Mouse (Mus musculus): ENCODE results near the gene Cdc42ep1. TPM values are rescaled to one million over a fixed set of nuclear protein-coding genes. Genes with fewer than 3 reads are reported as not detected.

Cdc42ep1 gene
- 0.77 TPM in 1 of 2 replicates, not detected in the other for total RNA-seq (2014; fragmentation: Nextera tagmentation)
- not detected in 2 replicates for total RNA-seq (2017)

- no peak for ATAC-seq (replicated peaks; ENCODE audit: low FRiP score, low TSS enrichment, poor library complexity, severe bottlenecking)
These were observed at the start of gene Cdc42ep1 for GRCm38 (mm10) chr15:78842371-78843163. Gene Cdc42ep1 (plus strand): TSS chr15:78842624.

- no peak for ATAC-seq (replicated peaks; ENCODE audit: low FRiP score, low TSS enrichment, poor library complexity, severe bottlenecking)
These were observed 46.0 kb upstream of the Cdc42ep1 start for GRCm38 (mm10) chr15:78796196-78797059.

DNA sequence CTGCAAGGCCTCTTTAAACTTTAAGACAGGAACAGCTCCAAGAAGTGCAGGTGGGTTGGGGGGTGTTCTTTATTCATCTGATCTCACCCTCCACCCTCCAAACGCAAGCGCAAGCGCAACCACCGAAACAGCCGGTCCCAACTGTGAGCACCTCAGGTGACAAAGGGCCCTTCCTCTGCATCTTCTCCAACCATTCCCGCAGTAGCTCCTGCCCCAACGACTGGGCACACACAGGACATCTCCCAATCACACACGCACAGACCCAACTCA, 45.4 kb upstream of the Cdc42ep1 start:
- no peak for ATAC-seq (replicated peaks; ENCODE audit: low FRiP score, low TSS enrichment, poor library complexity, severe bottlenecking)

DNA sequence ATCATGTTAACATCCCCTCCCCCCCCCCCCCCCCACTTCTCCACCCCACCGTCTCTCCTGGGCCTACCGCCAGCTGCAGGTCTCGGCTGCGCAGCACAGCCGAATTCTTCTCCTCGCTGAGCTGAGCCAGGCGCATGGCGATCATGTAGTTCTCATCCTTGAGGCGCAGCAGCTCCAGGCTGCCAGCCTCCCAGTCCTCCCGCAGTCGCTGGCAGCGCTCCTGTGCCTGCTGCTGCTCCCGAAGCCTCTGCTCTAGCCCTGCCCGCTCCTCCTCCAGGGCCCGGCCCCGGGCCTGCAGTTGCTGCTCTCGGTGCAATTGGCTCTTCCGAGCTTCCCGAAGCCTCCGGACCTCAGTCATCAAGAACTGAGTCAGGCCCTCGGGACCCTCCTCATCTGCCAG, 43.4 kb upstream of the Cdc42ep1 start:
- ATAC-seq (replicated peaks; ENCODE audit: low FRiP score, low TSS enrichment, poor library complexity, severe bottlenecking): no peak

DNA sequence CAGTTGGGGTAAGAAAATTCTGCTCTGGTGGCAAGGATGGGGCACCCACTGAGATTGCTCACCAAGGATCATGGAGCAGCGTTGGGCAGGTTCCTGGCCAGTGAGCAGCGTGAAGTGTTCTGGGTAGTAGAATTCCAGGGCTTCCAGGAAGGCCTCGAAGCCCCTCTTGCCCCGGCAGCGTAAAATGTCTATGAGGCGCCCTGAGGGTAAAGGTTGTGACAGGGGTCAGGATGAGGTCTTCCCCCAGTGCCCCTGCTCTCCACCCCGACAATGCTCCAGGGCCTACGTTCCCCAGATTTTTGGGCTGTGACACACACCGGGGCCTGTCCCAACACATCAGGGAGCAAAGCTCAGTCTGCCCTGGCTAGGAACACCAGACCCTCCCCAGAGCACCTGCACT, 40.9 kb upstream of the Cdc42ep1 start:
- no peak for ATAC-seq (replicated peaks; ENCODE audit: low FRiP score, low TSS enrichment, poor library complexity, severe bottlenecking)

DNA sequence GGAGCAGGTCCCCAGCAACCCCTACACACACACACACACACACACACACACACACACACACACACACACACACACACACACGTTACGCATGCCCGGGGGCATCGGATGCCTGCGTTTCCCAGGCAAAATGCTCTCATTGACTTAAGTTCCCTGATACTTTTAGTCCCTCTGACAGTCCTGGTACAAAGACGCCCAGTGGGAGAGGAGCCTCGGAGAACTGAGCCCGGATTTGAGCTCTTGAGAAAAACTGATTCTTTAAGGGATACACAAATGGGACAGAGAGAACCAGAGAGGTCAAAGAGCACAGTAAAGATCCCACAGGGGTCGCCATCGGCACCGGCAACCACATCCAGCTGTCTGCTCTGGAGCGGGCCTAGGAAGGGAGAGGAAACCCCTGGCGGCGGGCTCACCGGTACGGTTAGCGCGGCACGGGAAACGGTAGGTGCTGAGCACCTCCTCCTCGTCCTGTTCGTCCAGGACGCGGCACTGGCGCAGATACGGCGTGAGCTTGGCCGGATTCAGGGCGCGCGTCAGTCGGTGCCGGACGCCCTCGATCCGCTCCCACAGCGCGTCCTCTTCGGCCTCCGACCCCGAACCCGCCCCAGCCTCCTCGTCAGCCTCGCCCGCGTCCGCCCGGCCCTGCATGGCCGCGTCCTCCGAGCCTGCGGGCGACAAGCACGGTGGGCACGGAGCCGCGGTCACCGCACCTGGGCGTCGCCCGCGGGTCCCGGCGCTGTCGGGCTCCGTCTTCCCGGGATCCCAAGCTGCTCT, 40.3 kb upstream of the Cdc42ep1 start:
- ATAC-seq (replicated peaks; ENCODE audit: low FRiP score, low TSS enrichment, poor library complexity, severe bottlenecking): no peak

DNA sequence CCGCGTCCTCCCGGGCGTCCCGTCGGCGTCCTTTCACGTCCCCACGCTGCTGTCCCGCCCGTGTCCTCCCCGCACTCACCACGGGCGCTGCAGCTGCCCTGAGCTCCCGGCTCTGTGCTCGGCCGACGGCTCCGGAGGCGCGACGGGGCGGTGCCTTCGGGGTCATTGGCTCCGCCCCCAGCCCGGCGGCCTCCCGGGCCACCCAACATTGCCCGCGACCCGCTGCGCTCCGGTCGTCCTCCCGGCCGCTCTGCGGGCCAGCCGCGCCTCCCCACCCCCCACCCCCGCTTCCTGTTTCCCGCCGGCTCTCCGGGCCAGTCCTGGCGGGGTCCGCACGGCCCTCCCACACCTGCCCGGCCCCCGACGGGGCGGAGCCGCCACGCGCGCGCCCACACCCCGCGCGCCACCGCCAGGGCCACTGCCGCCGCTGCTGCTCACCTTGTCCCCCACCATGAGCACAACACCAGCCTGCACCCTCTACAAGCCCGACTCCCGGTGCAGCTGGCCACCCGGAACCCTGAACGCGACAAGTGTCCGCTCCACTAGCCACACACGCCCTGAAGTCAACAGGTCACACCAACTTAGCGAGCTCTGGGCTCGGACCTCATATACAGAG, 39.5 kb upstream of the Cdc42ep1 start, which contains the start of gene Card10:
Card10 (minus strand) TSS at position 267 of the 616 bp plus-strand sequence.
- peak; percentile 49 for ATAC-seq (replicated peaks; ENCODE audit: low FRiP score, low TSS enrichment, poor library complexity, severe bottlenecking)

DNA sequence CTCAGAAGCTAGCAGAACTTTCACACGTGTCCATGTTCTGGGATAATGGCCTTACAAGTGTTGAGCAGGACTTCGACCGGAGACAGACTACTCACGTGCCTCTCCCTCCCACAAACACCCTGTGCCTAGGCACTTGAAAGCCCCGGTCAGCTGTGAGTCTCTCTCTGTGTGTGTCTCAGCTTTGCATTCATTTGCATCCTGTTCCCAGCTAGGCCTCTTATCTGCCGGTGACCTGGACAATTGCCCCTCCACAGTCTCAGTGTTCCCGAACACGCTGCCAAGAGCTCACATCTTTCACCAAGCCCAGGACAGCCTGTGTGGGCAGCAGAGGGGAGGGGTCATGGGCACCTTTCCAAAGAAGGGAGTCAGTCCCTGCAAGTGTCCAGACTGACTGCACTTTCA, 38.9 kb upstream of the Cdc42ep1 start:
- ATAC-seq (replicated peaks; ENCODE audit: low FRiP score, low TSS enrichment, poor library complexity, severe bottlenecking): no peak

DNA sequence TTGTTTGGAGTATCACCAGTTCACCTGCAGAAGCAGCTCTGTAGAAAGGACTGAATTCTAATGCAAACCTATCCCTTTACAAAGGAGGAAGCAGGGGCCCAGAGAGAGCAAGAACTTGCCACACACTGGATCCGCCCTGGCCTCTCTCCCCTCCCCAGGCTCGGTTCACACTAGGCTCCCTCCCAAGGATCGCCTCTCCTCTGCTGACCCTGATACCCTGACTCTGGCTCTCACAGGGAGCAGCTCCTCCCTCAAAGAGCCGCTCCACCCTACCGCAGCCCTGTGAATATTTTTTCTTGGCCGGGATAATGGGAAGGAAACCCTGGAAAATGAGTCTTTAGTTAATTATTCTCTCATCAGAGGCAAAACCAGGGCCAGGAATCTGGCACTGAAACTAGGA, 38.1 kb upstream of the Cdc42ep1 start:
- no peak for ATAC-seq (replicated peaks; ENCODE audit: low FRiP score, low TSS enrichment, poor library complexity, severe bottlenecking)

DNA sequence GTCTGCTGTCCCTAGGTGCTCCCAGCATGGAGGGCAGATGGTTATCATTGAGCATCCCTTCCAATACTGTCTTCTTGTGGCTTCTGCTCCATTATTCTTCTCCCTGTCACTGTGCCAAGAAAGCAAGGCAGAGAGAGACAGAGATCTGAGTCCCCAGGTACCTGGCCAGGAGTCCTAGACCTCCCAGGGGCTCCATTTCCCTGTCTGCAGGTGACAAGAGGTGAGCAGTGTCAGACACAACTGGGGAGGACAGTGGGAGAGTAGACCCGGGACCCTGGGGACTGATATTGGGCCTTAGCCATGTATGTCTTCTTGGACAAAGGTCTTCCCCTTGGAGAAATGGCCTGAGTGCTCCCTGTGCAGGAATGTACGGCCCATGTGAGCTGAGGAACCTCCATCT, 37.1 kb upstream of the Cdc42ep1 start:
- no peak for ATAC-seq (replicated peaks; ENCODE audit: low FRiP score, low TSS enrichment, poor library complexity, severe bottlenecking)

GRCm38 (mm10) chr15:78806614-78807013, 35.8 kb upstream of the Cdc42ep1 start:
- ATAC-seq (replicated peaks; ENCODE audit: low FRiP score, low TSS enrichment, poor library complexity, severe bottlenecking): no peak

DNA sequence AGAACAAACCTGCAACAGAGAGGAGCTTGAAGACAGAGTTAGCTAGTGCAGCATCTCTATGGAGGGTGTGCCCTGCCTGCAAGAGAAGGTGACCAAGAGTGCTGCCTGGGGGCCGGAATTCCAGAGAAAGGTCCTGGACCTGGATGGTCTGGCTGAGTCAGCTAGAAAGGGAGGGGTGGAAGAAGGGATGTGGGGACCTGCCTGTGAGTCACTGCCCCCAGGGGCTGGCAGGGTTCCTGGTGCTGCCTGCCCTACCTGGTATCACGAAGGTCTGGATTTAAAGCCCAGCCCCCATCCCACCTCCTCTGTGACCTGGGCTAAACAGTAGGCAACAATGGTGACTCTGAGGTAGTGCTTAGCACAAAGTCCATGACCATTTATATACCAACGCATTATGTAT, 35.3 kb upstream of the Cdc42ep1 start:
- no peak for ATAC-seq (replicated peaks; ENCODE audit: low FRiP score, low TSS enrichment, poor library complexity, severe bottlenecking)

DNA sequence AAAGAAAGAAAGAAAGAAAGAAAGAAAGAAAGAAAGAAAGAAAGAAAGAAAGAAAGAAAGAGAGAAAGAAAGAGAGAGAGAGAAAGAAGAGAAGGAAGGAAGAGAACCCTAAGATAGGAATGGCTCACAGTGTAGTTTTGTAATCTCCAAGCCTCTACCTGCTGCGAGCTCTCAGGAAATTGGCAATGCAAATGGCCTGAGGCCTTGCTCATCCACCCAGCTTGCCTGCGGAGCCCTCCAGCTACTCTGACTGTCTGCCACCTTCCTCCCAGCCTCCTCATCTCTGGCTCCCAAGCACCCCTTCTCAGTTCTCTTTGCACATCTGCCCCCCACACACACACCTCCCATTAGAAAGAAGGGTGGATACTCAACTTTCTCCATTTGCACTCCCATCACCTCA, 33.4 kb upstream of the Cdc42ep1 start:
- no peak for ATAC-seq (replicated peaks; ENCODE audit: low FRiP score, low TSS enrichment, poor library complexity, severe bottlenecking)

GRCm38 (mm10) chr15:78809739-78810138, 32.7 kb upstream of the Cdc42ep1 start:
- no peak for ATAC-seq (replicated peaks; ENCODE audit: low FRiP score, low TSS enrichment, poor library complexity, severe bottlenecking)

GRCm38 (mm10) chr15:78810146-78810545, 32.3 kb upstream of the Cdc42ep1 start:
- no peak for ATAC-seq (replicated peaks; ENCODE audit: low FRiP score, low TSS enrichment, poor library complexity, severe bottlenecking)

DNA sequence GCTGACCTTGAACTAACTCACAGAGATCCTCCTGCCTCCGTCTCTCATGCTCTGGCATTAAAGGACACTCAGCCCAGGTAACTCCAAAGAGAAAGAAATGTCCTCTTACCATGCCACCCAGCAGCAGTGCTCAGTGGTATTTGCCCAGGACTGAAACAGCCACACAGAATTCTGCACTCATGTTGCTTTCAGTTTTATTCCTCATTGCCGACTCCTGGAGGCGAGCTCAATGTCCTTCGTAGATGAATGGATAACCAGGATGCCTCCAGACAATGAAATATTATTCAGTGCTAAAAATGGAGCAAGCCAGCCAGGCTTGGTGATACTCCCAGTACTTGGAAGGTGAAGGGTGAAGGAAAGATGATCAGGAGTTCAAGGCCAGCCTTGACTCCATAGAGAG, 28.8 kb upstream of the Cdc42ep1 start:
- no peak for ATAC-seq (replicated peaks; ENCODE audit: low FRiP score, low TSS enrichment, poor library complexity, severe bottlenecking)

DNA sequence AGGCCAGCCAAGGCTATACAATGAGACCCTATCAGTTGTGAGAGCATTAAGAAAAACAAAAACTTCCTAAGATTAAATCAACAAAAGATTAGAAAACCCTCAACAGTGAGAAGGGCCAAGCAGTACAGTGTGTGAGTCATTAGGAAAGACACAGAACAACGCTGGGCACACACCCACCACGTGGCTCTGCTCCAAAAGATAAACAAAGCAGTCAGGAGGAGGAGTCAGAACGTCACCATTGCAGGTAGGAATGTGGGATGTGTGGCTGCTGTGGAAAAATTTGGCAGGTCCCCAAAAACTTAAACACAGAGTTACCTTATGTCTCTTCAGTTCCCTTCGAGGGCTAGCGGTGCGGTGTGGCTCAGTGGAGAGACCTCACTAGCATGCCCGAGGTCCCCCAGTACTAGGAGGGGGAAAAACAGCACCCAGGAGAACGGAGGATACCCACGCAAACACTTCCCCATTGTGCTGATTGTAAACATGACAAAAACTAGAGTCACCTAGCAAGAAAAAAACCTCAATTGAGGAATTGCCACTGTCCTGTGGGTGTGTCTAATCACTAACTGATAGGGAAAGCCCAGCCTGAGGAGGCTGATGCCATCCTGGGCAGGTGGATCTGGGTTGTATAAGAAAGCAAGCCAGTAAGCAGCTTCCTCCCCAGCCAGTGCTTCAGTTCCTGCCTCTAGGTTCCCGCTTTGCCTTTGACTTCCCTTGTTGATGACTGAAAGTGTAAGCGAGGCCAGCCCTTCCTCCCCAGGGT, 26.9 kb upstream of the Cdc42ep1 start:
- peak; percentile 86 for ATAC-seq (replicated peaks; ENCODE audit: low FRiP score, low TSS enrichment, poor library complexity, severe bottlenecking)

DNA sequence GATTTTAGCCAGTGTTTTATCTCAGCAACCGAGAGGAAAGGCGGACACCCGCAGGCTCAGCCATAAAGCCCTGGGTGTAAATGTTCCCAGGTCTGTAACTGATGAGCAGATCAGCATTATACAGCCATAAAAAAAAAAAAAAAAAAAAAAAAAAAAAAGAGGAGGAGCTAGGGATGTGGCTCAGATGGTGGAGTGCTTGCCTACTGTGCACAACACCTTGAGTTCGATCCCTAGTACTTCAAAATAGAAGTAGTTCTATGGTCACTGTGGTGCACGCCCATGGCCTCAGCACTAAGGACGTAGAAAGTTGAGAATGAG, 26.4 kb upstream of the Cdc42ep1 start:
- ATAC-seq (replicated peaks; ENCODE audit: low FRiP score, low TSS enrichment, poor library complexity, severe bottlenecking): 0 out of 2 replicates have a peak, but pooled peaks have one; percentile 4

All from megakaryocyte-erythroid progenitor cell, adult 5-6 weeks (primary cell).